Mouse (Mus musculus): Measurements from ENCODE around the gene Tmem190. TPM values are rescaled to one million over a fixed set of nuclear protein-coding genes. Genes with fewer than 3 reads are reported as not detected.
"Not testable (repeated sequence)": the region's sequence is repeated elsewhere in the genome, so short reads cannot be mapped to it uniquely, and the experiment has no call there.

Gene Tmem190
- total and polyA plus RNA-seq, 2 experiments from 2014 or later: not detected

DNA sequence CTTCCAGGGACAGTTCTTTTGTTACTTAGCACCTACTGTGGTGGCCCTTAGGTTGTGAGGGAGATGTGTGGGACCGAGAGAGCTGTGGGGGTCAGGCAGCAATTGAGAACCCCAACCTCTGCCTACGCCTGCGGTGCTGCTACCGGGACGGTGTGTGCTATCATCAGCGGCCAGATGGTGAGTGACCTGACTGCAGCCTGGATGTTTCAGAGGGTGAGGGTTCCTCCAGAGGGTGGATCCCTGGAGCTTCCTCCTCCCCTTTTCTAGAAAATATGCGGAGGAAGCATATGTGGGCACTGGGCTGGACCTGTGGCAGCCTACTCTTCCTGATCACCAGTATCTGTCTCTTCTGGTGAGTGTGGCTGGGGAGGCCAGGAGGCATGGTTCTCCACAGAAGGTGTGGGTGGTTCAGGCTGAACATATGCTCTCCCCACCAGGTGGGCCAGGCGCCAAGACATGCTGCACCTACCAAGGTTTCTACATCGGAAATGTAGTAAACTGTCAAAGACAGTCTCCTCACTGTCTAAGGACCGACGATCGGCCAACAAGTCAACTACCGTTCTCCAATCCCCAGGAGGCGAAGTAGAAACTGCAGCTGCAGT is 1.0 kb downstream of the Tmem190 start:
- no peak for TF ChIP-seq CTCF (IDR thresholded peaks at IDR 0.05; ENCODE audit: low read depth)
- Histone ChIP-seq H3K9ac (replicated peaks; ENCODE audit: low read length) (no peak overlapping the region), H3K36me3 (ENCODE audit: insufficient read depth, low read length) (no peaks in the 10 kb centered on the region), H3K4me2 (ENCODE audit: low read depth, low read length) (no peak overlapping the region), H3K9me3 (ENCODE audit: low read length) (no peaks in the 10 kb centered on the region), H3K4me1 (ENCODE audit: insufficient read depth, low read length) (no peaks in the 10 kb centered on the region), H3K4me3 (ENCODE audit: low read length) (no peak overlapping the region), H3K27me3 (ENCODE audit: insufficient read depth, low read length) (no peaks in the 10 kb centered on the region), H3K27ac (no peak overlapping the region)
- WGBS: 83% methylated on average over 14 of the region's 14 CpGs
- ATAC-seq (no peak), DNase-seq (ENCODE audit: low spot score) (no peak)

DNA sequence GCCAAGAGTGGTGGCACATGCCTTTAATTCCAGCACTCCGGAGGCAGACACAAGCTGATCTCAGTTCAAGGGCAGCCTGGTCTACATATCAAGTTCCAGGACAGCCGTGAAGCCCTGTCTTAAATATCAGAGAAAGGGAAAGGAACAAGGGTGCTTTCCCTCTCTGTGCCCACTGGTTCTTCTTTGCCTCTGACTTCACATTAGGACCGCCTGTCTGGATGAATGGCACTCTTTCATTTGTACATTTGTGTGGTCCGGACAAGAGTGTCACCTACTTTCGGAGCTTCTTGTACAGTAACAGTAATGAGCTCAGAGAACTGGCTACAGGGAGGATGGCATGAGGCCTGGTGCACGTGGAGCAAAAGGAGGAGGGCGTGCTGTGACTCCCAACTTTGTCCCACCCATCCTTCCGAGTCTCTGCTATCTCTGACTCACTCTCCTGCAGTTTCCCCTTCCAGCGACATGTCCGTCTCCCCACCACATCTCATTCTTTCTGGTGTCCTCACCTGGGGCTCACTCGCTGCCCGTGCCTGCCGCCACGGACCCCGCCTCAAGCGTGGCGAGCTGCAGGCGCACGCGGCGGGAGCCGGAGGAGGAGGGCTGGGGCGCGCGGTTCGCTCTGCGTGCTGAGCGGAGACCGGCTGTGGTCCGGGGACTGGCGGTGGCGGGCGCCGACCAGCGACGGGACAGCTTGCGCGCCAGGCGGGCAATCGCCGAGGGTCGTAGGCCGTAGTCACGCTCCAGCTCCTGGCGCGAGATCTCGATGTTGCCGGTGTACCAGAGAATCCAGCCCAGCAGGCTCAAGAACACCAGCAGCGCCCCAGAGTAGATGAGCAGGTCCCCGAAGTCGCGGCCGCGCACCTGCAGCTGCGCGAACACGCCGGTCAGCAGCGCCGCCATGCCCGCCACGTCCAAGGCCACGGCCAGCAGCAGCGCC is 6.0 kb downstream of the Tmem190 start:
- no peaks in the 10 kb centered on the region for H3K9me3 ChIP-seq (ENCODE audit: low read length)
- peak overlapping the region; percentile 89 for H3K4me2 ChIP-seq (ENCODE audit: low read depth, low read length)
- ATAC-seq (peak; percentile 48), DNase-seq (ENCODE audit: low spot score) (peak; percentile 70)
- WGBS: 4% methylated on average over 57 of the region's 64 CpGs
- peak overlapping the region; percentile 80 for H3K27ac ChIP-seq
- no peaks in the 10 kb centered on the region for H3K36me3 ChIP-seq (ENCODE audit: insufficient read depth, low read length)
- H3K4me3 ChIP-seq (ENCODE audit: low read length): peak overlapping the region; percentile 49
- H3K9ac ChIP-seq (replicated peaks; ENCODE audit: low read length): peak overlapping the region; percentile 63
- H3K27me3 ChIP-seq (ENCODE audit: insufficient read depth, low read length): no peaks in the 10 kb centered on the region
- TF ChIP-seq CTCF (IDR thresholded peaks at IDR 0.05; ENCODE audit: low read depth): 0 out of 2 replicates have a peak, but pooled peaks have one; percentile 15
- peaks cover 1% of the 10 kb centered on the region; the same call in 1 of the 2 replicates for H3K4me1 ChIP-seq (ENCODE audit: insufficient read depth, low read length)

DNA sequence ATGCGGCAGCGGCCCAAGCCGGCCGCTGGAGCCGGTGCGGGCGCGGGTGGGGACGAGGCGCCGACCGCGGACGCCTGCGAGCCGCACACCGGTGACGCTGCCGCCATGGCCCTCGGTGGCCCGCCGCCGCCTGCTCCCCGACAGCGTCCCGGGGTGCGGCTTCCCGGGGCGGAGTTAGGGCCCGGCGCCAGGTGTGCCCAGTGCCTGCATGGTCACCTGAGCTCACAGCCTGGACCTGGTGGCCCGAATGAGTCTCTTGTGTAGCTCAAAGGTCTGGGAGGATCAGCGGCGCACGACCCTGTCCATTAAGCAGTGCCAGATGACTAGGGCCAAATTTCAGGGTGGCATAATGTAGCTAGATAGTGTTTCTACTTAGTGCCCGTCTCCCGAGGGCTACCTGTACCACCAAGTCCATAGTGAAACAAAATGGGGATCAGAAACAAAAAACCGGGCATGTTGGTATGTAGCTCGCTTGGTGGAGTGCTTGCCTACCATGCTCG is 6.7 kb downstream of the Tmem190 start, which contains the start of gene Tmem238:
Gene Tmem238 (minus strand): TSS at position 221 of the 500 bp plus-strand sequence.
- Histone ChIP-seq H3K36me3 (ENCODE audit: insufficient read depth, low read length) (peaks cover 5% of the 10 kb centered on the region; the same call in 1 of the 2 replicates), H3K4me2 (ENCODE audit: low read depth, low read length) (peak within 1 kb of the TSS; percentile 89), H3K4me1 (ENCODE audit: insufficient read depth, low read length) (peaks cover 3% of the 10 kb centered on the region; the same call in 1 of the 2 replicates), H3K4me3 (ENCODE audit: low read length) (peak within 1 kb of the TSS; percentile 49), H3K9ac (replicated peaks; ENCODE audit: low read length) (peak within 1 kb of the TSS; percentile 63), H3K9me3 (ENCODE audit: low read length) (no peaks in the 10 kb centered on the region), H3K27me3 (ENCODE audit: insufficient read depth, low read length) (no peaks in the 10 kb centered on the region), H3K27ac (peak within 1 kb of the TSS; percentile 80)
- WGBS: 9% methylated on average over 35 of the region's 40 CpGs
- ATAC-seq: no peak
- no peak for DNase-seq (ENCODE audit: low spot score)
- no peak for TF ChIP-seq CTCF (IDR thresholded peaks at IDR 0.05; ENCODE audit: low read depth)

DNA sequence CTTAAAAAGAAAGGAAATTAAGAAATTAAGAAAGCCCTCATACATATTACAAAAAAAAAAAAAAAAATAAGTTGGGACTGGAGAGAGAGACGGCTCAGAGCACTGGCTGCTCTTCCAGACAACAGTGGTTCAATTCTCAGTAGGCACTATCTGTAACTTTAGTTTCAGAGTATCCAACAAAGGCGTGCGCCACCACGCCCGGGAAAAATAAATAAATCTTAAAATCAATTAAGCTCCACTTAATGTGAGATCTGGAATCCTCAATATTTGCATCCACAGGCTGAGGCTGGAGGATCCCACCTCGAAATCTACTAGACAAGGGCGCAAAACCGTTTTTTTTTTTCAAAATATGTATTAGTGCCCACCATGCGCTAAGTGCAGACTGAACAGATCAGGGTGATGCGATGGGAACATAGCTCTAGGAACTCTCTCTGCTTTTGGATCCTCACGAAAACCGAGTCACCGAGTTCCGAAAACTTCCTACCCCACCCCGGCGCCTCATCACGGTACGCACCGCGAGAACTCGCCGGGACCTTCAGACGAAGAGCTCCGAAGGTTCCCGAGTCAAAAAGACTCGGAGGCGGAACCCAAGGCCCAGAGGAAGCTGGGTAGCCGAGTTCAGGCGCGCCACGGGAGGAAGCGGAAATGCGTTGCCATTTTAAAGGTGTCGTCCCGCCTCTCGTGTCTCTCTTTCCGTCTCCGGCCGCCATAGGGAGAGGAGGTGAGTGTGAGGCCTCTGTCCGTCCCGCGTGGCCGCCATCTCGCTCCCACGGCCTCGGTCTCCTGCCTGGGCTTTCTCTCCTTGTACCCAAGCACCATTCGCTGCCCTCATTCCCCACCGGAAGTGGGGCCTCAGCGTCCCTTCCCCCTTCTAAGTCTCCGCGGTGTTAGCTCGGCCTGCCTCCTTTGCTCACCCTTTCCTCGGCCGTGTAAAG is 9.8 kb downstream of the Tmem190 start, which contains the start of gene Rpl28:
Gene Rpl28 (plus strand): TSS at position 597 of the 935 bp plus-strand sequence.
- WGBS: 2% methylated on average over 54 of the region's 54 CpGs
- Histone ChIP-seq H3K4me1 (ENCODE audit: insufficient read depth, low read length) (peaks cover 3% of the 10 kb centered on the region; the same call in 1 of the 2 replicates), H3K27ac (peak within 1 kb of the TSS; percentile 92), H3K9me3 (ENCODE audit: low read length) (no peaks in the 10 kb centered on the region), H3K4me3 (ENCODE audit: low read length) (peak within 1 kb of the TSS; percentile 84), H3K4me2 (ENCODE audit: low read depth, low read length) (peak within 1 kb of the TSS; percentile 77), H3K9ac (replicated peaks; ENCODE audit: low read length) (peak within 1 kb of the TSS; percentile 92), H3K36me3 (ENCODE audit: insufficient read depth, low read length) (peaks cover 25% of the 10 kb centered on the region), H3K27me3 (ENCODE audit: insufficient read depth, low read length) (no peaks in the 10 kb centered on the region)
- DNase-seq (ENCODE audit: low spot score) (peak; percentile 99), ATAC-seq (peak; percentile 93)
- no peak for TF ChIP-seq CTCF (IDR thresholded peaks at IDR 0.05; ENCODE audit: low read depth)

DNA sequence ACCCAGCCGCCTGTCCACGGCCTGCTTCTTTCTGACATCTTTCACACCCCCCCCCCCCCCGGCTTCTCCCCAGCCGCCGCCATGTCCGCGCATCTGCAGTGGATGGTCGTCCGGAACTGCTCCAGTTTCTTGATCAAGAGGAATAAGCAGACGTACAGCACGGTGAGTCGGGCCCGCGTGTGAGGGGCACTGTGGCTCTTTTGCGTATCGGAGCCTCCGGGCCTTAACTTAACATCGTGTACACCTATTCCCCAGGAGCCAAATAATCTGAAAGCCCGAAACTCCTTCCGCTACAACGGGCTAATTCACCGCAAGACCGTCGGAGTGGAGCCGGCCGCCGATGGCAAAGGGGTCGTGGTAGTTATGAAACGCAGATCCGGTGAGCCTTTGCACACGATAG is 10.5 kb downstream of the Tmem190 start:
- Histone ChIP-seq H3K4me2 (ENCODE audit: low read depth, low read length) (peak overlapping the region; percentile 77), H3K27ac (peak overlapping the region; percentile 92), H3K9ac (replicated peaks; ENCODE audit: low read length) (peak overlapping the region; percentile 92), H3K36me3 (ENCODE audit: insufficient read depth, low read length) (peaks cover 25% of the 10 kb centered on the region), H3K4me3 (ENCODE audit: low read length) (peak overlapping the region; percentile 84)
- H3K9me3 ChIP-seq (ENCODE audit: low read length); H3K4me1 ChIP-seq (ENCODE audit: insufficient read depth, low read length); H3K27me3 ChIP-seq (ENCODE audit: insufficient read depth, low read length); DNase-seq (ENCODE audit: low spot score): not testable (repeated sequence)
- WGBS: 1% methylated on average over 31 of the region's 31 CpGs
- ATAC-seq: peak; percentile 15

DNA sequence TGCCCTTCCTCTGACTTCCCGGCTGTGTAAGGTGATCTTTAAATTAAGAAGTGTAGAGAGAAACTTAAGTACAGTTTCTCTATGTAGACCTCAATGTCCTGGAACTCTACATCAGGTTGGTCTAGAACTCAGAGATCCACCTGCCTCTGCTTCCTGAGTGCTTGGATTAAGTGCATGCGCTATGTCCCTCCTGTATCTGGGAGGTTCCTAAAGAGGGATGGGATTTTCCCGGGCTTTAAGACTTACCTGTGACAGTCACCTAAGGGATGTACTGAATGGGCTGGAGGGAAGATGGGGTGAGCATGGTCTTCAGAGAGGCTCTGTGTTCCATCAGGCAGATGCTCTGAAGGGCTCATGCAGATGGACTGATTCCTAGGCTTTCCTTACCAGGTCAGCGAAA is 10.9 kb downstream of the Tmem190 start:
- peak overlapping the region; percentile 77 for H3K4me2 ChIP-seq (ENCODE audit: low read depth, low read length)
- ATAC-seq: no peak
- WGBS: 47% methylated on average over 4 of the region's 4 CpGs
- no peaks in the 10 kb centered on the region for H3K9me3 ChIP-seq (ENCODE audit: low read length)
- peak overlapping the region; percentile 92 for H3K27ac ChIP-seq
- TF ChIP-seq CTCF (IDR thresholded peaks at IDR 0.05; ENCODE audit: low read depth): no peak
- DNase-seq (ENCODE audit: low spot score): no peak
- H3K9ac ChIP-seq (replicated peaks; ENCODE audit: low read length): peak overlapping the region; percentile 92
- H3K27me3 ChIP-seq (ENCODE audit: insufficient read depth, low read length): no peaks in the 10 kb centered on the region
- H3K4me1 ChIP-seq (ENCODE audit: insufficient read depth, low read length): peaks cover 3% of the 10 kb centered on the region; the same call in 1 of the 2 replicates
- H3K4me3 ChIP-seq (ENCODE audit: low read length): peak overlapping the region; percentile 84
- peaks cover 25% of the 10 kb centered on the region for H3K36me3 ChIP-seq (ENCODE audit: insufficient read depth, low read length)

Measured in hindbrain, postnatal 0 days (tissue).